Mouse (Mus musculus): ENCODE data around the gene Eml2. TPM values are rescaled to one million over a fixed set of nuclear protein-coding genes. Genes with fewer than 3 reads are reported as not detected.

Gene Eml2
- polyA plus RNA-seq, 1 experiment from 2014 or later, result 2.8 TPM

DNA sequence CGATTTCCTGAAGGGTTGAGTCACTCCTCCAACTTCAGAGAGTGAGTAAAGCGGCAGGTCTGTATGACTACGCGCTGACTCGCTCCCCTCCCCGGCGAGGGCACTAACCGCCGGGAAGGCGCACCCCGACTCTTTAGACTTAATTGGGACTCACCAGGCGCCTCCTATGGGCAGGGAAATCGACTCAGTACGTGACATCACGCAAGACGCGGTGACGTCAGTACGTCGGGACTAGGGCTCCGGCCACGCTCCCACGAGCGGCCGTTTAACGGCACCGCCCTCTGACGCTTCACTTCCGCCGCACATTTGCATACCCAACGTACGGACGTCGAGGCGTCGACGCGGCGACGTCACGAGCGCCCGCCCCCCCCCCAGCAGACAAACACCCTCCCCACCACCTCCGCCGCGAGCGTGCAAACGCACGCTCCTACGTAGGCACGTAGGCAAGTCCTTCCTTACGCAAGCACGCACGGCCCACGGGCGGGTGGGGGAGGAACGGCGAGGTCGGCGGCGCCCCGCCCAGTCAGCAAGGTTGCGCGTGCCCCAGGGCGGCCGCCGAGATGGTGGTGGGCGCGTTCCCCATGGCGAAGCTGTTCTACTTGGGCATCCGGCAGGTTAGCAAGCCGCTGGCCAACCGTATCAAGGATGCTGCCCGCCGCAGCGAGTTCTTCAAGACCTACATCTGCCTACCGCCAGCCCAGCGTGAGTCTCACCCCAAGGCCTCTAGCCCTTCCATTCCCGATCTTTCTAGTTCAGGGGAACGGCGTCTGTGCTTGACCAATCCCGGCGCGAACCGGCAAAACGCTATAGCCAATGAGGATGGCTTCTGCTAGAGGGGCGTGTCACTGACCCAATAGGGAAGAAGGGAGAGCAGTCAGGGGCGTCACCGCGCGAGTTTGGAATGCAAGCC is 51.9 kb downstream of the Eml2 start, which contains the start of gene Opa3:
Opa3 (plus strand) TSS at position 452 of the 910 bp plus-strand sequence.
- Histone ChIP-seq H3K4me1 (replicated peaks) (peaks cover 23% of the 10 kb centered on the region), H3K27ac (peak within 1 kb of the TSS; percentile 95), H3K27me3 (ENCODE audit: insufficient read depth, poor library complexity, severe bottlenecking) (no peaks in the 10 kb centered on the region), H3K36me3 (peaks cover 37% of the 10 kb centered on the region), H3K9me3 (no peaks in the 10 kb centered on the region), H3K4me3 (peak within 1 kb of the TSS; percentile 72)
- DNase-seq (ENCODE audit: low spot score), result peak; percentile 100
- under 1% methylated on average over 91 of the region's 91 CpGs for WGBS

DNA sequence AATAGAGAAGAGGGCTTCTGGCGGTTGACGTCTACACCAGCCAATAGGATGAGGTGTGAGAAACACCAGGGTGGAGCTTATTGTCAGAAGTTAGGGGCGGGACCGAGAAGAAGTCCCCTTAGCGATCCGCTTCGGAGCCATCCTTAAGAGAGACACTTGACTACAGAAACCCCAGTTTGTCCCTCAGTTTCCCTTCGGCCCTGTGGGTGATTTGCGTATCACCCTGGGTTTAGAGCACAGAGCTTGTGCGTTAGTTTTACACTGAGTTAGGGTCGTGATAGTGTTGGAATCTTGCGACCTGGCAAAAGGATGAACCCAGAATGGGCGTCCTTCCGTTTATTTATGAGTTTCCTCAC is 52.5 kb downstream of the Eml2 start:
- peaks cover 44% of the 10 kb centered on the region for H3K36me3 ChIP-seq
- under 1% methylated on average over 14 of the region's 14 CpGs for WGBS
- peaks cover 23% of the 10 kb centered on the region for H3K4me1 ChIP-seq (replicated peaks)
- H3K27ac ChIP-seq, result peak overlapping the region; percentile 95
- DNase-seq (ENCODE audit: low spot score), result no peak
- H3K4me3 ChIP-seq, result peak overlapping the region; percentile 72
- no peaks in the 10 kb centered on the region for H3K27me3 ChIP-seq (ENCODE audit: insufficient read depth, poor library complexity, severe bottlenecking)
- no peaks in the 10 kb centered on the region for H3K9me3 ChIP-seq

DNA sequence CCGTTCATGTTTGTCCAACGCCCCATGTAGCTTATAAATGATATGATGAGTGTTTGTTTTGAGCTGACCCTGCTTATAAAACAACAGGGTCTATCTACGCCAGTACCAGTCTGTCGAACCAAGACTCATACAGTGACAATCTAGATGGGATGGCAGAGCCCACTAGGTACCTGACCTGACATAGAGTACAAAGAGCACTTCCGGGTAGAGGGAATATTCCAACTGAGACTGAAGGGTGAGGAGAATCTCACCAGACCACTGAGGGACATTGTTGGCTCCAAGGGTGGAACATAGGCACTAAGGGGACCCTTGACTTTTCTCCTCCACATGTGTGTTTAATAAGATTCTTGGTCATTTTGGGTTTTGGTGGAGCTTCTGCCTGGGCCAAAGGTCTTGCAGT is 53.2 kb downstream of the Eml2 start:
- Histone ChIP-seq H3K4me3 (peak overlapping the region; percentile 72), H3K36me3 (peaks cover 50% of the 10 kb centered on the region), H3K27me3 (ENCODE audit: insufficient read depth, poor library complexity, severe bottlenecking) (no peaks in the 10 kb centered on the region), H3K4me1 (replicated peaks) (peaks cover 23% of the 10 kb centered on the region), H3K9me3 (peaks cover 2% of the 10 kb centered on the region; the same call in 1 of the 2 replicates), H3K27ac (peak overlapping the region; percentile 95)
- no peak for DNase-seq (ENCODE audit: low spot score)
- WGBS, result 54% methylated on average over 5 of the region's 5 CpGs

DNA sequence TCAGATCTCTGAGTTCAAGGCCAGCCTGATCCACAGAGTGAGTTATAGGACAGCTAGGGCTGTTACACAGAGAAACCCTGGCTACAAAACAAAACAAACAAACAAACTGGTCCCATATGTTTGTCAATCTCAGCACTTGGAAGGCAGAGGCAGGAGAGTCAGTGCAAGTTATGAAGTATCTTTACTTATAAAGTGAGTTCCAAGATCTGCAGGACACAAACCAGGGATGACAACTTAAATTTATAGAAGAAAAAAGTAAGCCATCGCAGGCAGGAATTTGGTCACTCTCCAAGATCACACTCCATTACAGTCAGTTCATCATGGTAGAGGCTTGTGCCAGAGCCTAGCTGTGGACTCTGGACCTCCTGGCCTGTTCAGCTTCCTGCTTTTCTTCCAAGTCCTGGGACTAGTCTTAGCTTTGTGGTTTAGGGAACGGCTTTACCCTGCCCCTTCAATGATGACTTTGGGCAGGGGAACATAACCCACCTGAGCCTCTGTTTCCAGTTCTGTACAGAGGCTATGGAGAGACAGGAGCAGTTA is 53.9 kb downstream of the Eml2 start:
- Histone ChIP-seq H3K4me1 (replicated peaks) (peaks cover 23% of the 10 kb centered on the region), H3K36me3 (peaks cover 53% of the 10 kb centered on the region), H3K27me3 (ENCODE audit: insufficient read depth, poor library complexity, severe bottlenecking) (no peaks in the 10 kb centered on the region), H3K4me3 (peak overlapping the region; percentile 72), H3K9me3 (peaks cover 2% of the 10 kb centered on the region; the same call in 1 of the 2 replicates), H3K27ac (no peak overlapping the region)
- 93% methylated on average over 2 of the region's 2 CpGs for WGBS
- no peak for DNase-seq (ENCODE audit: low spot score)

DNA sequence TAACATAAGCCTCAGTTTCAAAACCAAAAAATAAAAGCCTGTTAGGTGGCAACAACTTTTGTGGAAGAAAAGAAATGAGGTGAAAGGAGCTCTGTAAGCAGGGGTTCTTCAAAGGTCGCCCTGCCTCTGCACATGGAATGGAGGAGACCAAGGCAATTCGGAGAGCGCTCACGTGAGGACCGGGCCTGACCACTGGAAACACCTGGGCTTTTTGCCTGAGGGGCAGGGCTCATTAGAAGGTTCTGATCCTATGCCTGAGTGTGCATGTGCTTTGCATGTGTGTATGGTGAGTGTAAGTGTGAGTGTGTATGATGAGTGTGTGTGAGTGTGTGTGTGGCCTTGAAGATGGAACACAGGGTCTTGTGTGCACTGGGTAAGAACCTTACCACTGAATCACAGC is 54.7 kb downstream of the Eml2 start:
- H3K4me3 ChIP-seq, result no peak overlapping the region
- DNase-seq (ENCODE audit: low spot score), result no peak
- peaks cover 2% of the 10 kb centered on the region; the same call in 1 of the 2 replicates for H3K9me3 ChIP-seq
- WGBS, result 94% methylated on average over 5 of the region's 5 CpGs
- H3K4me1 ChIP-seq (replicated peaks), result peaks cover 23% of the 10 kb centered on the region
- H3K27me3 ChIP-seq (ENCODE audit: insufficient read depth, poor library complexity, severe bottlenecking), result no peaks in the 10 kb centered on the region
- no peak overlapping the region for H3K27ac ChIP-seq
- H3K36me3 ChIP-seq, result peaks cover 45% of the 10 kb centered on the region

DNA sequence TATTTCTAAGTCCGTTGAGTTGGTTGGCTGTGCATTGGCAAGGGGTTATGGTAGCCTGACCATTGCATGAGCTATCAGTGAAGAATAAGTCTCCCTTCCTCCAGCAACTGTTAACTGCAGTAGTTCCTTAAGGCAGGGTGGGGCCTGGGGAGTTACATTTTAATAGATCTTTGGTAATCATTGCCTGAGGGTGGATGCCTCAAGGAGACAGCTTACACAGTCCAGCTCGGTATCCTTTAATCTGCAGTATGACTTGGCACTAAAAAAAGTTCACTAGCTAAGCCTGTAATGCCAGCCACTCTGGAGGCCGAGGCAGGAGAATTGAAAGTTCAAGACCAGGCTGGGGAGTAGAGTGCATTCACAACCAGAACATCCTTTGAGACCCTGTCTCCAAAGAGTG is 55.6 kb downstream of the Eml2 start:
- Histone ChIP-seq H3K9me3 (peaks cover 2% of the 10 kb centered on the region; the same call in 1 of the 2 replicates), H3K4me1 (replicated peaks) (peaks cover 20% of the 10 kb centered on the region), H3K27me3 (ENCODE audit: insufficient read depth, poor library complexity, severe bottlenecking) (no peaks in the 10 kb centered on the region), H3K36me3 (peaks cover 43% of the 10 kb centered on the region), H3K4me3 (no peak overlapping the region), H3K27ac (no peak overlapping the region)
- 93% methylated on average over 3 of the region's 3 CpGs for WGBS
- DNase-seq (ENCODE audit: low spot score), result no peak

DNA sequence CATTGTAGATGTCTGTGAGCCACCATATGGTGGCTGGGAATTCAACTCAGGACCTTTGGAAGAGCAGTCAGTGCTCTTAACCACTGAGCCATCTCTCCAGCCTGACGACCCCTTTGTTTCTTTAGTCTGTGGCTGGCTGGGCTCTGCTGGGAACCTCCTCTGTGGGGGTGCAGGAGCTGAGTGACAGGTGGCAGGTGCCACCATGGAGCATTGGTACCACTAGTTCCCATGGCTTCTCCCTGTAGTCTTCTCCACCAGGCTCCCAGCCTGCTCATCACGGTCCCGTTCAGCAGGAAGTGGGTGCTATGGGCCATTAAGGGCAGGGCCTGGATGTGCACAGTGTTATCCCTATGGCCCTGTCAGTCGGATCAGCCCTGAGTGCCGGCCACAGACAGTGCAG is 58.4 kb downstream of the Eml2 start:
- Histone ChIP-seq H3K4me3 (no peak overlapping the region), H3K9me3 (peaks cover 2% of the 10 kb centered on the region; the same call in 1 of the 2 replicates), H3K27ac (no peak overlapping the region), H3K36me3 (peaks cover 43% of the 10 kb centered on the region), H3K4me1 (replicated peaks) (peaks cover 14% of the 10 kb centered on the region), H3K27me3 (ENCODE audit: insufficient read depth, poor library complexity, severe bottlenecking) (no peaks in the 10 kb centered on the region)
- no peak for DNase-seq (ENCODE audit: low spot score)
- WGBS, result 84% methylated on average over 5 of the region's 5 CpGs

DNA sequence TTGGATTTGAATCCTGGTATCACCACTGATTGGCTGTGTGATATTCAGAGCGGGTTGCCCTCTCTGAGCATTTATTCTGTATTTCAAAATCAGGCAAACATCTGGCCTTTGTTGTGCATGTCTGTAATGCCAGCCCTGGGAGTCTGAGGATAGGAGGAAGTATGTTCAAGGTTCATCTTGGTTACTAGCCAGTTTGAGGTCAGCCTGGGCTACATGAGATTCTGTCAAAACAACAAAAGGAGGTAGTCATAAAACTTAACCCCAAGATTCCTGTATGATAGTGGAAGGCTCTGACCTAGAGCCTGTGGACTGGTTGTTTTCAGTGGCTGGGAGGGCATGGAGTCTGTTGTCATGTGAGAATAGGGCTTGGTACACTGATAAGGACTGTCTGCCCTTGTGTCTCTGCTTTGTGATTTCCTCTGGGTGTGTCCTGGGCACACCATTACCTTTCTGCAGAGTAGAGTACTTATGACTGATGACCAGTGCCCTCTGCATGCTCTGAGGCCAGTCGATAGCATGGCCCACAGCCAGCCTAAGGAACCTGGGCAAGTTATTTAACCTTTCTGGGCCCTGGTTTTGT is 59.0 kb downstream of the Eml2 start:
- no peak for DNase-seq (ENCODE audit: low spot score)
- H3K9me3 ChIP-seq, result peaks cover 2% of the 10 kb centered on the region; the same call in 1 of the 2 replicates
- no peak overlapping the region for H3K27ac ChIP-seq
- H3K4me3 ChIP-seq, result no peak overlapping the region
- peaks cover 11% of the 10 kb centered on the region; the same call in 1 of the 2 replicates for H3K4me1 ChIP-seq (replicated peaks)
- 91% methylated on average over 2 of the region's 2 CpGs for WGBS
- no peaks in the 10 kb centered on the region for H3K27me3 ChIP-seq (ENCODE audit: insufficient read depth, poor library complexity, severe bottlenecking)
- peaks cover 43% of the 10 kb centered on the region for H3K36me3 ChIP-seq

DNA sequence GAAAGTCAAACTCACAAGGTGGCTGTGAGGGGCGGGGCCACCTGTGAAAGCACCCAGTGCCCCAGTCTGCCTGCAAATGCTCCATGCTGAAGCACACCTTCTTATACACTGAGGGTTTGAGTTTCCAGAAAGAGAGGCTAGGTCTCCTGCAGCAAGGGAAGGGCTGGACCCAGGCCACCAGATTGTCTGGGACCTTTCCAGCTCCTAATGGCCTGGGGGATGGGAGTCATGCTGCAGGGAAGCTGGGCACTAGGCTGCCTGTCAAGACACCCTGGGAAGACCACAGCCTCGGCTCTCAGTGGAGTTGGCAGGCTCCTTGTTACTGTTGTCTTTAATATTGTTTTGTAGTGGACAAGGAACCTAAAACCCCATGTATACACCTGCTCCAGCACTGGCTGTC is 60.2 kb downstream of the Eml2 start:
- H3K27me3 ChIP-seq (ENCODE audit: insufficient read depth, poor library complexity, severe bottlenecking), result no peaks in the 10 kb centered on the region

DNA sequence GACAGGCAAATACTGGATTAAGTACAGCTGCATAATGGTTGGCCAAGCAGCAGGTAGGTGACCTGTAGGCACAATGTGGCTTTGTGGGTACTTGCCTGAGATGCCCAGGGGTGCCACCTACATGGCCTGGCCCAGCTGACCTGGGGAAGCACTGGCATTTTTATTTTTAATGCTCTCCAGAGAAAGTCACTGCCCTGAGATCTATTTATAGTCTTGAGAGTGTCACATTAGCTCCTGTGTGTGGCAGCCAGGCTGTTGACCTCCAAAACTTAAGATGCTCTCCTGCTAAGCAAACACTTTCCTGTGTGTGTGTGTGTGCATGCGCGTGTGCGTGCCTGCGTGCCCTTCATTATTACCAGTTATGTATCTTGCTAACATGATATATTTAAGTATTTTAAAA is 62.1 kb downstream of the Eml2 start:
- H3K36me3 ChIP-seq, result peaks cover 28% of the 10 kb centered on the region
- no peak overlapping the region for H3K4me3 ChIP-seq
- DNase-seq (ENCODE audit: low spot score), result no peak
- no peaks in the 10 kb centered on the region for H3K27me3 ChIP-seq (ENCODE audit: insufficient read depth, poor library complexity, severe bottlenecking)
- H3K9me3 ChIP-seq, result peaks cover 2% of the 10 kb centered on the region; the same call in 1 of the 2 replicates
- 97% methylated on average over 4 of the region's 4 CpGs for WGBS
- no peak overlapping the region for H3K27ac ChIP-seq
- peaks cover 7% of the 10 kb centered on the region; the same call in 1 of the 2 replicates for H3K4me1 ChIP-seq (replicated peaks)

More for the DNA sequence above, 60.2 kb downstream of the Eml2 start:
- DNase-seq (ENCODE audit: low spot score), result no peak
- Histone ChIP-seq H3K27ac (no peak overlapping the region), H3K4me3 (no peak overlapping the region), H3K36me3 (peaks cover 47% of the 10 kb centered on the region), H3K4me1 (replicated peaks) (peaks cover 7% of the 10 kb centered on the region; the same call in 1 of the 2 replicates), H3K9me3 (peaks cover 2% of the 10 kb centered on the region; the same call in 1 of the 2 replicates)
- WGBS, result 83% methylated on average over 2 of the region's 2 CpGs

DNA sequence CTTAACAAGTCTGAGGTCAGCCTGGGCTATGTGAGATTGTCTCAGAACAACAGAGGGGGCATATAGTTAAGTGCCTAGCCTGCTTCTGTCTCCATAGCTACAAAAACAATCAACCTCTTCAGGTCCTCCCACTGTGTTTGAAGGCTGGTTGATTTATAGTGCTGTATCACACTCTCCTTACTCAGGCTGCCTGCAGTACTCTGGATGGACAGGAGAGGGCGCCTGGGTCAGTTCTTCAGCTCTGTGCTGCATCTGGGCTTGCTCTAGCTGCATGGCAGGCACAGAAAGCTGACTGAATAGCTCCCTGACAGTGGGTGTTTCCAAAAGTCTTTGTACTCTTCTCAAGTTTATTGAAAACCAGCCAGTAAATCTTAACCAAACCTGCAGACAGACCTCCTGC is 63.2 kb downstream of the Eml2 start:
- Histone ChIP-seq H3K9me3 (no peaks in the 10 kb centered on the region), H3K27me3 (ENCODE audit: insufficient read depth, poor library complexity, severe bottlenecking) (no peaks in the 10 kb centered on the region), H3K27ac (no peak overlapping the region), H3K4me3 (no peak overlapping the region), H3K4me1 (replicated peaks) (peaks cover 7% of the 10 kb centered on the region; the same call in 1 of the 2 replicates), H3K36me3 (peaks cover 28% of the 10 kb centered on the region)
- 0% methylated on average over 1 of the region's 1 CpGs for WGBS
- DNase-seq (ENCODE audit: low spot score), result peak; percentile 90

DNA sequence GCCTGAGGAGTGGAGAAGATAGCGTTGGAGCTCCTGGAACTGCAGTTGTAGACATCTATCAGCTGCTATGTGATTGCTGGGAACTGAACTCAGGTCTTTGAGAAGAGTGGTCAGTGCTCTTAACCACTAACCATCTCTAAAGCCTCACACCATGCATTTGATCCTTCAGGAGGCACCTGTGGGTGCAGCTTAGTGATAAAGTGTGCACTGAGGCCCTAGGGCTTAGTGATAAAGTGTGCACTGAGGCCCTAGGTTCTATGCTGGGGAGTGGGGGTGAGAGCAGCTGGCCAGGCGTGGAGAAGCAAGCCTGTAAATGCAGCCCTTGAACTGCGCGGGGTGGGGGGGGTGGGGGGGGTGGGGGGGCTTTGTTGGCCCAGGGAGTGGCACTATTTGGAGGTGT is 63.8 kb downstream of the Eml2 start:
- H3K4me3 ChIP-seq, result no peak overlapping the region
- H3K27me3 ChIP-seq (ENCODE audit: insufficient read depth, poor library complexity, severe bottlenecking), result no peaks in the 10 kb centered on the region
- peaks cover 28% of the 10 kb centered on the region for H3K36me3 ChIP-seq
- H3K4me1 ChIP-seq (replicated peaks), result peaks cover 7% of the 10 kb centered on the region; the same call in 1 of the 2 replicates
- 66% methylated on average over 4 of the region's 4 CpGs for WGBS
- no peaks in the 10 kb centered on the region for H3K9me3 ChIP-seq
- no peak overlapping the region for H3K27ac ChIP-seq
- DNase-seq (ENCODE audit: low spot score), result no peak

Data from hindbrain, embryonic 10.5 days (tissue).